Mouse (Mus musculus): ENCODE data around the gene Gm20441.
A peak's percentile ranks its signal among the peaks of the same experiment; 100 is the strongest.

GRCm38 (mm10) chr10:75744017-75744416, 36.7 kb downstream of the Gm20441 start:
- TF ChIP-seq TCF12 (IDR thresholded peaks at IDR 0.05; ENCODE audit: insufficient read depth, poor library complexity, severe bottlenecking) = no peak
- no peak for TF ChIP-seq USF1 (IDR thresholded peaks at IDR 0.05; ENCODE audit: low read depth)
- no peak for TF ChIP-seq E2F4 (IDR thresholded peaks at IDR 0.05; ENCODE audit: insufficient read depth)
- no peak for TF ChIP-seq POLR2A (IDR thresholded peaks at IDR 0.05; ENCODE audit: insufficient read length, low read depth)
- peak in 2 of 3 experiments; percentile 8 to 29 for TF ChIP-seq MYOD1 (IDR thresholded peaks at IDR 0.05; ENCODE audit: control insufficient read depth in 1 of 3, insufficient read length in 2 of 3, low read depth in 2 of 3)
- no peak for TF ChIP-seq MAX (IDR thresholded peaks at IDR 0.05; ENCODE audit: low read depth)
- TF ChIP-seq SRF (IDR thresholded peaks at IDR 0.05; ENCODE audit: control insufficient read depth, insufficient read length, low read depth) = no peak
- TF ChIP-seq POLR2AphosphoS2 (IDR thresholded peaks at IDR 0.05; ENCODE audit: insufficient read length, low read depth) = no peak
- no peak for TF ChIP-seq CEBPB (IDR thresholded peaks at IDR 0.05; ENCODE audit: insufficient read depth, poor library complexity, severe bottlenecking)
- TF ChIP-seq TCF3 (IDR thresholded peaks at IDR 0.05; ENCODE audit: insufficient read length, low read depth) = no peak
